Mouse (Mus musculus) layer of hippocampus, adult 9-11 months (tissue): ENCODE measurements around the gene Nrip3.

ENCODE experiments used
- DNase-seq: peaks from one replicate; pipeline ENCODE4 v3.0.0; 2022

Gene Nrip3

DNA sequence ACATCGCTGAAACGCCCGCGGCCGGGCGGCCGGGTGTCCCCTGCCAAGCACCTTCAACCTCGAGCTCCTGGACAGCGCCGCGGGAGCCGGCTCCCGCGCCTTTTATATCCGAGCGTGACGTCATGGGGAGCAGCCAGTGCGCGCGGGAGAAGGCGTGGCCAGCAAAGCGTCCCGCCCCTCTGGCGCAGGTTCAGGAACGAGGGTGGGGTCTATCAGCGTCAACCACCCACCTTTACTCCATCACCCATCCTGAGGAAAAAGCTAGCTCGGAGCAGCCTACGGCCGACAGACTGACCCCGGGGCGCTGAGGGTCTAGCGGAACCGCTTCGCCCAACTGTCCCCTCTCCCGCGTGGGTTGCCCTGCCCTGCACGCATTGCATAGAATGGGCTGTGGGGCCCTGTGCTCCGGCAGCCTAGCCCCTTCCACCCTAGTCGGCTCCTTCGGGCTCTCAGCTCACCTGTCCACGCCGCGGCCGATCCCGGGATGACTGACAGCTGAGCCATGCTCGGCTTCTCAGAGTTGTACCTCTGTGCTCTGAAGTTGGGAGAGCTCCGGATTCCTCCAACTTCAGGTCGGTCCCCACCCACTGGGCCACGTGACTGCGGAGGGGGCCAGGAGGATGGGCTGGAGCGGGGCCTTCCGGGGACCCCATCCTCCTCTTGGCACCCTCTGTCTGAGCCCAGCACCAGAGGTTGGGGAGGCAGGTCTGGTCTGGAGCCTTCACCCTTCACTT is at the start of gene Nrip3:
Gene Nrip3 (minus strand): TSS at position 556 of the 734 bp plus-strand sequence.
- DNase-seq: peak; percentile 76

- DNase-seq: no peak
These were observed 49.6 kb upstream of the Nrip3 start for GRCm38 (mm10) chr7:109831376-109831775.

- DNase-seq: no peak
These were observed 45.1 kb upstream of the Nrip3 start for GRCm38 (mm10) chr7:109826911-109827310.

- peak; percentile 13 for DNase-seq
These were observed 43.5 kb upstream of the Nrip3 start for GRCm38 (mm10) chr7:109825293-109825692.

GRCm38 (mm10) chr7:109818600-109818999 is 36.8 kb upstream of the Nrip3 start:
- DNase-seq: no peak

- no peak for DNase-seq
These were observed 36.1 kb upstream of the Nrip3 start for GRCm38 (mm10) chr7:109817954-109818353.

DNA sequence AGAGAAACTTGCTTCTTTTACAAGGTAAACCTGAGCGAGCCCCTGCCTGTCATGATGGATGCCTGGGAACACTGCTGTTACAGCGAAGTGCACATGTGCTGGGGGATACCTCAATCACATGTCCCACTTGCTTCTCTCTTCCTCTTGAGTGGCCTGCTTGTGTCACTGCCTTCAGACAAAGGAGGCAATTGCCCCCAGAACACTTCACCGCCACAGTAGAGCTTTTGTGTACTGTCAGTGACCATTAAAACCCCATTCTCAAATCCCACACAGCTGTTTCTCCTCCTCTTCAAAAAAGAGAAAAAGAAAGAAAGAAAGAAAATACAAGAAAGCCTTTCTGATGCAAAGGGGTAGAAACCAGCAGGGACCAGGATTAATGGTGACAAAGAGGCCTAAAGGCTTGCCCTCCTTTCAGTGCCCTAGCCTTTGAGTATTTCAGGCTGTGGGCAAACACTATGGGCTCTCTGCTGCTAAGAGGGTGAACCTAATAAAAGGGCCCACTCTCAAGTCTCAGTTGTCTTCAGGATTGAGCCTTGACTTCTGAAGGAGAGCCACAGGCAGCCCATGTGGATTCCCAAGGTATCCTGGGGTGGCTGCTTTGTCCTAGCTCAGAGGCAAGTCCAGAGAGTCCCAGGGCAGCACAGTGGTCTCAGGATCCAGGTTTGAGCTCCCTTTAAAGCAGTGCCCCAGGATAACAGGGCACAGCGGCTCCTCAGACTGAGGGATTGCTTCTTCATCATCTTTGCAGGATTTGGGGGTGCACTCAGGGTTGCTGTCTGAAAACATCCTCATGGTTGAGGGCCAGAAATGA is 31.7 kb upstream of the Nrip3 start:
- DNase-seq: no peak

DNA sequence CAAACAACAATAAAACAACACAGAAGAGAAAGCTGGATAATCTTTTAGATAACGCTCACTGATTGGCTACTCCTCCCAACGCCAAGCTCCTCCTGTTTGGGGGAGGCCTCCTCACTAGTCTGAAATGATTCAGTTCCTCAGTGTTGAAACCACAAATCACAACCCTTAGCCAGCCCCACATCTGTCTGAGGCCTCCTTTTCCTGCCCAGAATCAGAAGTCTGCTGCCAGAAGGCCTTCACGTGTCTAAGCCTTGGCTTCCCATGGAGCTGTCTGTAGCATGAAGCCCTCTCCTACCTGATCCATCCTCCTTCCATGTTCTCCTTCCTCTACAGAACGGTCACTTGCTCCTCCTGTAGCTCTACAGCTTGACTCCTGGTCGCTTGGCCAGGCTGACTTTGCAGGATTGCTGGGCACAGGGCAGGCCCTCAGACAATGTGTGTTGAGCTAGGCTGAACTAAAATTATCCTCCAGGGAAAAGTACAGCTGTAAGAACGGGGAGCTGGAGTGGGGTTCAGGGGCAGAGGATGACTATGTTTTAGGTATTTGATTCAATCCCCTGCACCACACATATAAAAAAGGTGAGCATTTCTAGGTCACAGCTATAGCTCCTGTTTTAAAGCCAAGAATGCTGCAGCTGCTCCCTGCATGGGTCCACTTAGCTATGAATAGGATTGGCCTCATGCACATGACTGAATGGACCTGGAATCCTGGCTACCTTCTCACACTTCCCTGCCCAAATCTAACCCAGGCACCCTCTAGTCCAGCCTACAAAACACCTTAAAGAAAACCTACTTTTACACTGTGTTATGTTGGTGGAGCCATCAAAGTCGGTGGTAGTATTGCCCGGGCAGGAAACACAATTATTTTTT is 26.0 kb upstream of the Nrip3 start:
- DNase-seq: no peak

GRCm38 (mm10) chr7:109804843-109805242 is 23.0 kb upstream of the Nrip3 start:
- no peak for DNase-seq

GRCm38 (mm10) chr7:109804355-109804754 is 22.5 kb upstream of the Nrip3 start:
- DNase-seq: no peak

GRCm38 (mm10) chr7:109803516-109803915 is 21.7 kb upstream of the Nrip3 start:
- DNase-seq: no peak

DNA sequence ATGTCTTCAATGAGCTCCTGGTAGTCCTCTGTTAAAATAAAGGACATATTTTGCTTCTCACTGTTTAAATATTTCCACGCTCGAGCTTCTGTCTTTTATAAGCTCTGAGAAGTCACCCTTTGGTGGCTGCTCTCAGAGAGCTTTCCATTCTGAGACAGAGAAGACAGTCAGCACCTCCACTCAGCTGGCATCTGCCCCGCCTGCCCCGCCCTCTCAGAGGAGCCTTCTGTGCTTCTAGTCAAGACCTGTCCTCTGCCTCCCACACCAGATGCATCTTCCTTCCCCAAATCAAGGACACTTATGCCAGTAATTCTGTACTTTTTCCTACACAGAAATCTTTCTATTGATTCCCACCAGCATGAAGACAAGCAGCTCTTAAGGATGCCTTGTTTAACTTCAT is 18.8 kb upstream of the Nrip3 start:
- DNase-seq: peak; percentile 35

DNA sequence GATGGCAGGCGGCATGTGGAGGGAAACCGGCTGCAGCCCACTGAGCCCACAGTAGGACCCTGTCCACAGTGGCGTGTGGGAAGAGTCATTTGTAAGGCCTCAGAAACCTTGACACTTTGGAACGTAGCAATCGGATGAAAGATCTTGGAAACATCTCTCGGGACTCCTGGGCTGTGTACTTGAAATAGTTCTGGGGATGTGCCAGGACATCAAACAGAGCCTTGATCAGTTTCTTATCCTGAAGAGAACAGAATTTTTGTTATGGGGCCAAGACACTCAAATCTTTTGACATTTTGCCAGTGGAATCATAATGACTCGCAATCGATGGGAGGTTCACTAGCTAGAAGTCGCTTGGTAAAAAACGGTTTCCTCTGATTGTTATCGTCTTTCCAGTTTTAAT is 17.3 kb upstream of the Nrip3 start:
- no peak for DNase-seq

GRCm38 (mm10) chr7:109795564-109795963 is 13.7 kb upstream of the Nrip3 start:
- DNase-seq: no peak

DNA sequence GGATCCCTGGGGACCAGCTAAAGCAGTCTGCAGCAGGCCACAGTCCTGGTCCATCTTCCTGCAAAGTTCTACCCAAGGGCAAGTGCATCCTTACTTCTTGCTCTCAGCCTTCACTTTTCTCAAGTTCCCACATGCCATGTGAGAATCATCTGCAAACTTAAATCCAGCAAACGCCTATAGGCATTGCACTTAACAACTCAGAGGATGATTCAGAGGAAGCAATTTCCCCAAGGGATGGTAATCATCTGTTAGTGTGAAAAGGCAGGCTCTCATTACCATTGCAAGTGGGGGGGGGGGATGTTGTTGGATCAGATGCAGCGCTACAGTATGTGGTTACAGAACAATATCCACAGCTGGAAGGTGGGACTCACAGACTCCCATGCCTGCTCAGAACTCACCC is 12.7 kb upstream of the Nrip3 start:
- DNase-seq: no peak

GRCm38 (mm10) chr7:109792759-109793158 is 10.9 kb upstream of the Nrip3 start:
- DNase-seq: peak; percentile 30

- no peak for DNase-seq
These were observed 9.0 kb upstream of the Nrip3 start for GRCm38 (mm10) chr7:109790818-109791217.

GRCm38 (mm10) chr7:109787860-109788259 is 6.0 kb upstream of the Nrip3 start:
- DNase-seq: no peak

- no peak for DNase-seq
These were observed 1.5 kb upstream of the Nrip3 start for GRCm38 (mm10) chr7:109783281-109783680.

GRCm38 (mm10) chr7:109781087-109781469 is 747 bp downstream of the Nrip3 start:
- no peak for DNase-seq

DNA sequence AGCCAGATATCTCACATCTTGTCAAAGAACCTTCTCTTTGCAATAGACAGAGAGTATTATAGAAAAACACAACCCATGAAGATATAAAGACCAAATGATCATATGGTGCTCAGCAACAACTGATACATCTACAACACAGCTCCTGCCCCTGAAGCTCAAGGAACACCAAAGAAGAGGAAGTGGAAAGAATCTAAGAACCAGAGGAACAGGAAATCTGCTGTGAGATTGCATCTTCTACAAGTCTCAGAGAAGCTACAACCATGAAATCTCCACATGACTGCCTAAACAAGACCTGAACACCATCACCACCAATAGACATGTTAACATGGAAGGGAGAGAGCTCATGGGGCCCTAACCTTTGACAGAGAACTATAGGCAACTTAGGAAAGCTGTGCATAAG is 9.6 kb downstream of the Nrip3 start:
- DNase-seq: no peak

- no peak for DNase-seq
These were observed 13.0 kb downstream of the Nrip3 start for GRCm38 (mm10) chr7:109768699-109769383.
